ENCODE assay signal across 15 mouse cellular contexts in the genomic region with DNA sequence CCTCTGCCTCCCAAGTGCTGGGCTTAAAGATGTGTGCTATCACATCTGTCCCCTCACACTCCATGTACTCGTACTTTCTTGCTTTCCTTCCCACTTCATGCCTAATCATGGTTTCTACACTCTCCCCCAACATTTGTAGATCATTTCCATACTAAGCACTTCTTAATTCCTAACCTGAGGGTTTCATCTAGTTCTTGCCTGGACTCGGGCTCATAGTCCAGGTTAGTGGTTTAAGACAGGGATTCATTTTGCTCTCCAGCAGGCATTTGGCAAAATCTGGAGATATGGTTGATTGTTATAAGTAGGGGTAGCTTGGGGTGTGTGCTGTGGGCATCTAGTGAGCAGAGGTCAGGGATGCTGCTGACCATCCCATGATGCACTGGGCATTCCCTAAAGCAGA.
"Had no signal": no experiment of that assay in that cellular context is flagged by ENCODE, and none has a peak within 500 bp of the region (broad histone marks: within the 10 kb centered on the region; RNA-seq: fewer than 3 reads in every experiment).

No protein-coding gene starts in this region.

- DNase-seq: retina, postnatal 1 day; right cerebral cortex, adult 18-20 months; right cerebral cortex, postnatal 14 days; right cerebral cortex, postnatal 25 days; right cerebral cortex, postnatal 4 days; spleen, adult 18-20 months; thymus, adult 18-20 months; thymus, adult 2 months; thymus, postnatal 14 days; thymus, postnatal 25 days; thymus, postnatal 36 days; thymus, postnatal 4 days had no signal

- H3K4me2 ChIP-seq: neural tube, embryonic 15.5 days; stomach, embryonic 15.5 days had no signal

- H3K4me1 ChIP-seq: stomach, embryonic 15.5 days had no signal

- H3K9me3 ChIP-seq: neural tube, embryonic 15.5 days; stomach, embryonic 15.5 days had no signal

- H3K27me3 ChIP-seq: neural tube, embryonic 15.5 days; stomach, embryonic 15.5 days had no signal

- H3K9ac ChIP-seq: neural tube, embryonic 15.5 days; stomach, embryonic 15.5 days had no signal

- H3K36me3 ChIP-seq: neural tube, embryonic 15.5 days; stomach, embryonic 15.5 days had no signal

- H3K27ac ChIP-seq: neural tube, embryonic 15.5 days; stomach, embryonic 15.5 days; stomach, postnatal 0 days had no signal

- H3K4me3 ChIP-seq: neural tube, embryonic 15.5 days; stomach, embryonic 15.5 days had no signal
